Mouse (Mus musculus): ENCODE results near the gene Vegfa. TPM values are rescaled to one million over a fixed set of nuclear protein-coding genes. Genes with fewer than 3 reads are reported as not detected.
A peak's percentile ranks its signal among the peaks of the same experiment; 100 is the strongest.
"Not testable (repeated sequence)": the region's sequence is repeated elsewhere in the genome, so short reads cannot be mapped to it uniquely, and the experiment has no call there.

The Vegfa gene
- polyA plus RNA-seq, 1 experiment from 2014 or later = 6.8 TPM

DNA sequence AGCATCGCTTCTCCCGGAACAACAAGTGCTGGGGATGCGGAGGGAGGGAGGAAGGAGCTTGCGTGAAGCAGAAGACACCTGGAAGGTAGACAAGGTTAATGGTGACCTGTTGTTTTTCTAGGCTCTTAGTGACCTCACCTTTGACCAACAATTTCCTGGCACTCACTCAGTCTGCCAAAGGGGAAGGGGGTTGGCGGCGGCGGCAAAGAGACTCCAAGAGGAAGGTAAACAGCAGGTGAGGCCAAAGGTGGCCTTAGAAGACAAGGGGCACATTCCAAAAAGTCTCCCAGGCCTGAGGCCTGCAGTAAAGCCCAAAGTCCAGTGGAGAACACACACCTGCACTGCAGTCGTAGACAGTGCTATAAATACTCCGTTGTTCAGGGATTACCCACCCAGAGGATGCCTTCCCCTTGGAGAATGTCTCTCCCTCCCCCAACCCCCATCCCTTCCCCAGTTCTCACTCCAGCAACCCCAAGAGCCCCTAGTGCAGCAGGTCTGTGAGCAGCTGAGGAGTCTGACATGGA lies 35.2 kb downstream of the Vegfa start:
- 66% methylated on average over 9 of the region's 9 CpGs for WGBS
- Histone ChIP-seq H3K27me3 (ENCODE audit: control insufficient read depth, insufficient read depth, low read length) (no peaks in the 10 kb centered on the region), H3K36me3 (ENCODE audit: control insufficient read depth, insufficient read depth, low read length) (no peaks in the 10 kb centered on the region), H3K9ac (replicated peaks; ENCODE audit: low read depth, low read length) (no peak overlapping the region), H3K4me1 (ENCODE audit: control insufficient read depth, insufficient read depth, low read length) (no peaks in the 10 kb centered on the region), H3K9me3 (ENCODE audit: control insufficient read depth, low read depth, low read length) (no peaks in the 10 kb centered on the region), H3K4me2 (replicated peaks; ENCODE audit: low read depth, low read length) (no peak overlapping the region), H3K27ac (ENCODE audit: low read length) (no peak overlapping the region), H3K4me3 (ENCODE audit: low read depth, low read length) (no peak overlapping the region)
- no peak for ATAC-seq (ENCODE audit: insufficient number of reproducible peaks, insufficient read depth, low FRiP score, low read depth)

DNA sequence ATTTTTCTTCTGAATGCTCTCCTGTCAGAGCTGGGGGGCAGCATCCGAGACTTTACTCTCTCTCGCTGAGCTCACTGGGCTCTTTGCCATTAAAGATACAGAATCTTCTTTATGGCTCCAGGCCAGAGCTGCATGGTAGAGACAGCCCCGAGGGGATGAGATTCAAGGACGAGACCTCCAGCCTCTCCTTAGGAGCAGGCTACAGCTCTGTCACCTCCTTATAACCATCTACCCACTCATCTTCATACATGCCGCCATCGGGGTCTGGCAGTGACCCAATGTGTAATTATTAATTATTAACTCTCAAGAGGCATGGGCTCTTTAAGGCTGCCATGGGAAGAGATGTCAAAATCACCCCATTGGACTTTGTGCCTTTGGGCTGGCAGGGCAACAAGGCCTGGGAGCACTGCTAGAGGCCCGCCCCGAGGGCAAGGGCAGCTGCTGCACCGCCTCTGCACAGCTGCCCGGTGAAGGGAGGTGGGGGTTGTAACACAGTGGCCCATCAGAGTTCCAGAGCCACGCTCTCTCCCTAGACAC lies 37.8 kb downstream of the Vegfa start:
- H3K9me3 ChIP-seq (ENCODE audit: control insufficient read depth, low read depth, low read length) = no peaks in the 10 kb centered on the region
- H3K4me2 ChIP-seq (replicated peaks; ENCODE audit: low read depth, low read length) = no peak overlapping the region
- no peak overlapping the region for H3K9ac ChIP-seq (replicated peaks; ENCODE audit: low read depth, low read length)
- peak; percentile 72 for ATAC-seq (ENCODE audit: insufficient number of reproducible peaks, insufficient read depth, low FRiP score, low read depth)
- 54% methylated on average over 11 of the region's 11 CpGs for WGBS
- H3K27ac ChIP-seq (ENCODE audit: low read length) = no peak overlapping the region
- H3K4me3 ChIP-seq (ENCODE audit: low read depth, low read length) = no peak overlapping the region
- H3K27me3 ChIP-seq (ENCODE audit: control insufficient read depth, insufficient read depth, low read length) = no peaks in the 10 kb centered on the region
- no peaks in the 10 kb centered on the region for H3K4me1 ChIP-seq (ENCODE audit: control insufficient read depth, insufficient read depth, low read length)
- H3K36me3 ChIP-seq (ENCODE audit: control insufficient read depth, insufficient read depth, low read length) = no peaks in the 10 kb centered on the region

DNA sequence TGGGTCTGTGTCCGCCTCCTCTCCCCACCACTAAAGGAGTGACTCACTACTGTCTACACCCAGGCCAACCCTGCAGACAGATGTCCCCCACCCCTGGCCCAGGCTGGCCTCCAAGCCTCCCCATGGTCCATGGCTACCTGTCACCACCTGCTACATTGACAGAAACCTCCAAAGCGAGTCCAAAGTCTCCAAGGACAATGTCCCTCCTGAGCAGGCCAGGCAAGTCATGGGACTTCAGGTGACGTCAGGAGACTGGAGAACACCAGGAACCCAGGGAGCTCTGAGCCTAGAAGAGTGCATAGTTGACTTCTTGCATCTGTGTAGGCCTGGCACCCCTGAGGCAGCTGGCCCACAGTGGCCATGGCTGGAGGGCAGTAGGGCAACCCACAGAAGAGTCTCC lies 45.3 kb downstream of the Vegfa start:
- H3K4me1 ChIP-seq (ENCODE audit: control insufficient read depth, insufficient read depth, low read length) = no peaks in the 10 kb centered on the region
- 89% methylated on average over 3 of the region's 3 CpGs for WGBS
- no peak overlapping the region for H3K9ac ChIP-seq (replicated peaks; ENCODE audit: low read depth, low read length)
- no peak overlapping the region for H3K27ac ChIP-seq (ENCODE audit: low read length)
- H3K36me3 ChIP-seq (ENCODE audit: control insufficient read depth, insufficient read depth, low read length) = no peaks in the 10 kb centered on the region
- H3K4me2 ChIP-seq (replicated peaks; ENCODE audit: low read depth, low read length) = no peak overlapping the region
- no peaks in the 10 kb centered on the region for H3K9me3 ChIP-seq (ENCODE audit: control insufficient read depth, low read depth, low read length)
- H3K4me3 ChIP-seq (ENCODE audit: low read depth, low read length) = no peak overlapping the region
- no peaks in the 10 kb centered on the region for H3K27me3 ChIP-seq (ENCODE audit: control insufficient read depth, insufficient read depth, low read length)
- ATAC-seq (ENCODE audit: insufficient number of reproducible peaks, insufficient read depth, low FRiP score, low read depth) = no peak; the same call in 1 of the 2 replicates

DNA sequence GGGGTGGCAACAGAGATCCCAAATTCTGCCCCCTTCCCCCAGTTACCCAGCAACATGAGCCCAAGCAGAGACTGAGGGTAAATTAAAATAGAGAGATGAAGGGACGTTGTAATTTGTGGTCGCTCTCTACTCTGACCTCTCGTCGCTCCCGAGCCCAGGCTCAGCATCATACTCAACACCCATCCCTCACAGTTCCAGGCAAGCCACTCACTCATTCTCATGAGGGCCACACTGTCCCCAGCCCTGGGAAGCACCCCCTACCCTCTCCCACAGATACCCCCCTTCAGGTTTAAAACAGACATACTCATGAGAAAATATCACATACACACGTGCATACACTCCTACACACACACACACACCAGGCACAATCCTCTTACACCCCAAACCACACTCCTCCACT lies 45.8 kb downstream of the Vegfa start:
- no peak overlapping the region for H3K27ac ChIP-seq (ENCODE audit: low read length)
- H3K4me2 ChIP-seq (replicated peaks; ENCODE audit: low read depth, low read length) = no peak overlapping the region
- H3K9me3 ChIP-seq (ENCODE audit: control insufficient read depth, low read depth, low read length) = no peaks in the 10 kb centered on the region
- no peaks in the 10 kb centered on the region for H3K4me1 ChIP-seq (ENCODE audit: control insufficient read depth, insufficient read depth, low read length)
- no peaks in the 10 kb centered on the region for H3K27me3 ChIP-seq (ENCODE audit: control insufficient read depth, insufficient read depth, low read length)
- no peaks in the 10 kb centered on the region for H3K36me3 ChIP-seq (ENCODE audit: control insufficient read depth, insufficient read depth, low read length)
- ATAC-seq (ENCODE audit: insufficient number of reproducible peaks, insufficient read depth, low FRiP score, low read depth) = no peak
- 83% methylated on average over 6 of the region's 6 CpGs for WGBS
- H3K9ac ChIP-seq (replicated peaks; ENCODE audit: low read depth, low read length) = no peak overlapping the region
- H3K4me3 ChIP-seq (ENCODE audit: low read depth, low read length) = no peak overlapping the region

DNA sequence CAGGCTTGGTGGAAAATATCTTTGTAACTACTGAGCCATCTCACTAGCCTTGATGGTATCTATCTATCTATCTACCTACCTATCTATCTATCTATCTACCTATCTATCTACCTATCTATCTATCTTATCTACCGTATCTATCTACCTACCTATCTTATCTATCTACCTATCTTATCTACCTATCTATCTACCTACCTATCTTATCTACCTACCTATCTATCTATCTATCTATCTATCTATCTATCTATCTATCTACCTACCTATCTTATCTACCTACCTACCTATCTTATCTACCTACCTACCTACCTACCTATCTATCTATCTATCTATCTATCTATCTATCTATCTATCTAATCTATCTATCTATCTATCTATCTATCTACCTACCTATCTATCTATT lies 49.0 kb downstream of the Vegfa start:
- 94% methylated on average over 1 of the region's 1 CpGs for WGBS
- H3K36me3 ChIP-seq (ENCODE audit: control insufficient read depth, insufficient read depth, low read length); ATAC-seq (ENCODE audit: insufficient number of reproducible peaks, insufficient read depth, low FRiP score, low read depth); H3K27me3 ChIP-seq (ENCODE audit: control insufficient read depth, insufficient read depth, low read length); H3K9ac ChIP-seq (replicated peaks; ENCODE audit: low read depth, low read length); H3K4me1 ChIP-seq (ENCODE audit: control insufficient read depth, insufficient read depth, low read length); H3K9me3 ChIP-seq (ENCODE audit: control insufficient read depth, low read depth, low read length); H3K4me3 ChIP-seq (ENCODE audit: low read depth, low read length); H3K4me2 ChIP-seq (replicated peaks; ENCODE audit: low read depth, low read length); H3K27ac ChIP-seq (ENCODE audit: low read length): not testable (repeated sequence)

DNA sequence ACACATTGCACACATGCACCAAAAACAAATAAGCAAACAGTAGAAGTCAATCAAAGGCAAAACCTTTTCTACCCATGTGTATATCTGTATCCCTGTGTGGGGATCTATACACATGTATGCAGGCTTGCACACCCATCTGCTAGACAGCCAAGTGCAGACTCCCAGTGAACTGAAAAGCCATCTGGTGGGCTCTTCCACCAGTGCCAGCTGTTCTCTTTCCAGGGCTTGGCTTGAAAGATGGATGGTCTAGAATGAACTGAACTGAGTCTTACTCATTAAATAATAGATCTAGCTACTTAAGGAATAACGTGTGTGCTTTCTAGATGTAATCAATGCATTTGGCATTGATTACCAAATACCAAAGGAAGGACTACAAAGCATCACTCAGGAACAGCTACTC lies 50.3 kb downstream of the Vegfa start:
- Histone ChIP-seq H3K4me1 (ENCODE audit: control insufficient read depth, insufficient read depth, low read length) (peaks cover 3% of the 10 kb centered on the region; the same call in 1 of the 2 replicates), H3K27ac (ENCODE audit: low read length) (no peak overlapping the region), H3K4me2 (replicated peaks; ENCODE audit: low read depth, low read length) (no peak overlapping the region), H3K27me3 (ENCODE audit: control insufficient read depth, insufficient read depth, low read length) (no peaks in the 10 kb centered on the region), H3K36me3 (ENCODE audit: control insufficient read depth, insufficient read depth, low read length) (no peaks in the 10 kb centered on the region), H3K4me3 (ENCODE audit: low read depth, low read length) (no peak overlapping the region), H3K9ac (replicated peaks; ENCODE audit: low read depth, low read length) (no peak overlapping the region), H3K9me3 (ENCODE audit: control insufficient read depth, low read depth, low read length) (no peaks in the 10 kb centered on the region)
- no peak for ATAC-seq (ENCODE audit: insufficient number of reproducible peaks, insufficient read depth, low FRiP score, low read depth)
- WGBS = 52% methylated on average over 1 of the region's 1 CpGs

DNA sequence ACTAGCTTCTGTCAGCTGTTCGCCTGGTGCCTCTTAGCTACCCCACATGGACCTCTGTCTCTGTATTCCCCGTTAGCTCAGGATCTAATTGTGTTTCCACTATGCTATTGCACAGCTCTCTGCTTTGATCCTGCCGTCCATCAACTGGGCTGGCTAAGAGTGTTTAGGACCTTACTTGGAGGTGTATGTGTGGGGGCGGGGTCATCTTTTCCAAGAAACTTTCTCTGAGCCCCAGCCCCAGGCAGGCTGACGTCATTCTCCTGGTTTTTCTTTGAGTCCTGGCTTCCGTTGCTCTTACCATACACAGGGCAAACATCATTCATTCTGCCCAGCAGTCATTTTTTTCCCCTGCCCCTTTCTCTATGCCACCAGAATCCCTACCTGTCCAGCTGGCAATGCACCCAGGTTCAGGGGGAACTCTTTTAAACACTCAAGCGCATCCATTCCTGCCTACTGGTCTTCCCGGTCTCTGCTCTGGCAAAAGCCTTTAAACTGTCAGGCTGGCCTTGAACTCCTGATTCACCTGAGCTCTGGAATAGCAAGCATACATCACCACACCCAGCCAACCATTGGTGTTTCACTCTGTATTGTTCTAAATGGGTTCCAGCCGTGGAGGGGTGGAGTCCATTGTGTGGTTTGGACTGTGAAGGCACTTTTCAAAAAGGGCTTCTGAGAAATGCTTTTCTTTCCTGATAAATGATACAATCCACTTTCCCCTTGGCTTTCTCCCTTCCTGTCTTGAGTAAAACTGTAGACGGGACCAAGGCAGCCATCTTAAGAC lies 53.0 kb downstream of the Vegfa start:
- Histone ChIP-seq H3K36me3 (ENCODE audit: control insufficient read depth, insufficient read depth, low read length) (no peaks in the 10 kb centered on the region), H3K4me2 (replicated peaks; ENCODE audit: low read depth, low read length) (no peak overlapping the region), H3K9me3 (ENCODE audit: control insufficient read depth, low read depth, low read length) (no peaks in the 10 kb centered on the region), H3K4me1 (ENCODE audit: control insufficient read depth, insufficient read depth, low read length) (peaks cover 7% of the 10 kb centered on the region), H3K27me3 (ENCODE audit: control insufficient read depth, insufficient read depth, low read length) (no peaks in the 10 kb centered on the region), H3K9ac (replicated peaks; ENCODE audit: low read depth, low read length) (no peak overlapping the region), H3K4me3 (ENCODE audit: low read depth, low read length) (no peak overlapping the region), H3K27ac (ENCODE audit: low read length) (no peak overlapping the region)
- WGBS = 60% methylated on average over 10 of the region's 10 CpGs
- ATAC-seq (ENCODE audit: insufficient number of reproducible peaks, insufficient read depth, low FRiP score, low read depth) = no peak

DNA sequence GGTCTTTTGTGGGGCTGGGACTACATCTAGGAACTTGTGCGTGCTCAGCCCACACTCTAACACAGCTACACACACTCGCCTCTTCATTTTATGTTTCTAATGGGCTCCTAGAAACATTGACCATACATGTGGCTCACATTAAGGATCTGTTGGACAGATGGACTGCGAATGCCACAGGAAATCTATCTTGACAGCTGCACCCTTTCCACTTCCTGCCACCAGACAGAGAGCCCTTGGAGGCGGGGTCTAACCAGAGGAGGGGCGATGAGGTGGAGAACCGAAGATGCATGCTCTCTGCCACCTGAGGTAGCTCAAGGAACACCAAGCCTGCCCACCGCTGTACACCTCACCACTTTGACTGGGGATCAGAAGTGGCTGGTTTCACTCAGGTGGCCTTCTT lies 57.7 kb downstream of the Vegfa start:
- whole genome bisulfite sequencing = 55% methylated on average over 7 of the region's 7 CpGs
- no peak overlapping the region; the same call in 1 of the 2 replicates for H3K27ac ChIP-seq (ENCODE audit: low read length)
- no peak overlapping the region for H3K9ac ChIP-seq (replicated peaks; ENCODE audit: low read depth, low read length)
- H3K4me2 ChIP-seq (replicated peaks; ENCODE audit: low read depth, low read length) = no peak overlapping the region
- H3K27me3 ChIP-seq (ENCODE audit: control insufficient read depth, insufficient read depth, low read length) = no peaks in the 10 kb centered on the region
- no peak for ATAC-seq (ENCODE audit: insufficient number of reproducible peaks, insufficient read depth, low FRiP score, low read depth)
- H3K36me3 ChIP-seq (ENCODE audit: control insufficient read depth, insufficient read depth, low read length) = no peaks in the 10 kb centered on the region
- H3K9me3 ChIP-seq (ENCODE audit: control insufficient read depth, low read depth, low read length) = no peaks in the 10 kb centered on the region; the same call in 1 of the 2 replicates
- peaks cover 19% of the 10 kb centered on the region for H3K4me1 ChIP-seq (ENCODE audit: control insufficient read depth, insufficient read depth, low read length)
- no peak overlapping the region for H3K4me3 ChIP-seq (ENCODE audit: low read depth, low read length)

Data from stomach, embryonic 14.5 days (tissue).